Mouse (Mus musculus) heart, embryonic 12.5 days (tissue): Measurements from ENCODE around the gene Trpv4. TPM values are rescaled to one million over a fixed set of nuclear protein-coding genes. Genes with fewer than 3 reads are reported as not detected.

Source experiments
- ATAC-seq: fragments of 200-750 bp; cut with Nextera tagmentation; 2 replicates; pipeline ENCODE4 v1.8.0; 2017; ENCODE audit warnings: moderate TSS enrichment, moderate library complexity; ENCODE audit not compliant: insufficient number of reproducible peaks, low FRiP score
- H3K27ac ChIP-seq: fragments of 300-500 bp; sonication (generic); 2 replicates; pipeline ENCODE4 v1.5.1; 2016; ENCODE audit warnings: mild to moderate bottlenecking, moderate library complexity; ENCODE audit not compliant: poor library complexity, severe bottlenecking
- H3K27me3 ChIP-seq: fragments of 300-500 bp; sonication (generic); replicated peaks from 2 replicates; pipeline ENCODE4 v1.6.1; 2016; ENCODE audit warnings: mild to moderate bottlenecking, moderate library complexity
- H3K36me3 ChIP-seq: fragments of 300-500 bp; sonication (generic); 2 replicates; pipeline ENCODE4 v1.6.1; 2016; ENCODE audit warnings: mild to moderate bottlenecking, moderate library complexity
- H3K4me1 ChIP-seq: fragments of 300-500 bp; sonication (generic); replicated peaks from 2 replicates; pipeline ENCODE4 v1.6.1; 2016; ENCODE audit warnings: mild to moderate bottlenecking
- H3K4me2 ChIP-seq: fragments of 300-500 bp; sonication (generic); 2 replicates; pipeline ENCODE4 v1.6.1; 2016; ENCODE audit warnings: mild to moderate bottlenecking, moderate library complexity
- H3K4me3 ChIP-seq: fragments of 300-500 bp; sonication (generic); 2 replicates; pipeline ENCODE4 v1.5.1; 2016; ENCODE audit warnings: mild to moderate bottlenecking
- H3K9ac ChIP-seq: fragments of 300-500 bp; sonication (generic); 2 replicates; pipeline ENCODE4 v1.6.1; 2016; ENCODE audit warnings: mild to moderate bottlenecking, moderate library complexity
- H3K9me3 ChIP-seq: fragments of 300-500 bp; sonication (generic); replicated peaks from 2 replicates; pipeline ENCODE4 v1.6.1; 2016; ENCODE audit warnings: mild to moderate bottlenecking, moderate library complexity
- WGBS: fragments of 180-500 bp; shearing (Covaris S2); methylation state at CpG from one replicate; pipeline ENCODE4 v1.1.7; 2016; 5-methylcytosine and 5-hydroxymethylcytosine counted together
- polyA plus RNA-seq: library from polyadenylated mRNA; unstranded; fragments of >200 nt; fragmentation: Nextera tagmentation; extraction: Ambion mirVana; gene quantifications from 2 replicates; pipeline ENCODE4 v1.2.1, GENCODE M21; 2016

Trpv4 gene
- polyA plus RNA-seq: 0.95 and 0.96 TPM in 2 replicates

DNA sequence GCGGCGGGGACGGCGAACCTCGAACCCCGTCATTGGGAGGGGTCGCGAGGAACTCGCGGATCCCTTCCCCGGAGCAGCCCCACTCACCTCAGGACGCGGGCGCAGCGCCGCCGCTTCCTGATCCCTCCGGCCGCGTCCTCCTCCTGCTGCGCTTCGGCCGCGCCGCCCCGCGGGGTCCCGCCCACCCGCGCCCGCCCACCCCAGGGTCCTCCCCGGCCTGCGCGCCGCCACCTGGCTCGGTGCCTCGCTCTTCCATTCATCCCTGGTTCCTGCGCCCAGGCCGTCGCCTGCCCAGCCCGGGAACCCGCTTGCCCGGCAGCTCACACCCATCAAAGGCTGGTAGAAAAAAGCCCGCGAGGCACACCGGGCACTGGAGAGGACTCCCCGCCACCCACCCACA, at the start of gene Trpv4:
Gene Trpv4, minus strand, starts transcription at position 167 of the 400 bp plus-strand sequence.
- Histone ChIP-seq H3K36me3 (no peaks in the 10 kb centered on the region), H3K9me3 (no peaks in the 10 kb centered on the region), H3K27me3 (peaks cover 64% of the 10 kb centered on the region), H3K4me2 (peak within 1 kb of the TSS; percentile 87), H3K27ac (no peak within 1 kb of the TSS), H3K4me3 (peak within 1 kb of the TSS; percentile 57), H3K9ac (peak within 1 kb of the TSS; percentile 72), H3K4me1 (peaks cover 11% of the 10 kb centered on the region; the same call in 1 of the 2 replicates)
- ATAC-seq: 0 out of 2 replicates have a peak, but pooled peaks have one; percentile 45
- under 1% methylated on average over 38 of the region's 47 CpGs for WGBS

DNA sequence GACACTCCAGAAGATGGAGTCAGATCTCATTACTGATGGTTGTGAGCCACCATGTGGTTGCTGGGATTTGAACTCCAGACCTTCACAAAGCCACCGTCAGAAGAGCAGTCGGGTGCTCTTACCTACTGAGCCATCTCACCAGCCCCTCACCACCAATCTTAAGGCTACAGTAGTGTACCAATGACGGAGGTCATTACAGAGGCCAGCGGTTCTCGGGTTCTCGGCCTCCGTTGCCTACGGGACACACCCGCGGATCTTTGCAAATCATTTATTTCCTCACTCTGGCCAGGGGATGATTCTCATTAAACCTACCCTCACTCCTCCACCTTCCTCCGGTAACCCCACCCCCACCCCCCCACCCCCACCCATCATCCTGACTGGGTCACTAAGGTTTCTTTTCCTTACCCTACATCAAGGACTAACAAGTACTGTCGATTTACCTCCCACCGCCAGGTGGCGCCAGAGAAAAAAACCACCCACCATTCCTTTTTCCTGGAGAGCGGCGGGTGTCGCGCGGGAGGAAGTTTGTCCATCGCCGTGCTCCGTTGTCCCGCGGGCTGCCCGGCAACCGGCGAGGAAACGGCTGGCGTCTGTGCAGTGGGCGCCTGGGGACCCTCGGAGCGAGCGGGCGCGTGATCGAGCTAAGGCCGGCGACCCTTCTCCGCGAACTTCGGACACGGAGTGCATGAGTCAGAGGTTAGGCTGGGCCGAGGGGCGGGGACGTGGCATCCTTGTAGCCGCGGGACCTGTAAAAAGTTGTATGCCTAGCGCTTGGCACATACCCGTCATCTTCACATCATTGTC, 49.2 kb upstream of the Trpv4 start, which contains the start of gene Tchp:
Gene Tchp, plus strand, starts transcription at position 496 of the 804 bp plus-strand sequence.
- peak within 1 kb of the TSS; percentile 95 for H3K4me3 ChIP-seq
- H3K4me2 ChIP-seq: peak within 1 kb of the TSS; percentile 94
- no peaks in the 10 kb centered on the region for H3K9me3 ChIP-seq
- peaks cover 32% of the 10 kb centered on the region for H3K36me3 ChIP-seq
- peak; percentile 82 for ATAC-seq
- peak within 1 kb of the TSS; percentile 90 for H3K9ac ChIP-seq
- no peak within 1 kb of the TSS for H3K27ac ChIP-seq
- WGBS: 2% methylated on average over 48 of the region's 49 CpGs
- peaks cover 10% of the 10 kb centered on the region for H3K4me1 ChIP-seq
- H3K27me3 ChIP-seq: no peaks in the 10 kb centered on the region

DNA sequence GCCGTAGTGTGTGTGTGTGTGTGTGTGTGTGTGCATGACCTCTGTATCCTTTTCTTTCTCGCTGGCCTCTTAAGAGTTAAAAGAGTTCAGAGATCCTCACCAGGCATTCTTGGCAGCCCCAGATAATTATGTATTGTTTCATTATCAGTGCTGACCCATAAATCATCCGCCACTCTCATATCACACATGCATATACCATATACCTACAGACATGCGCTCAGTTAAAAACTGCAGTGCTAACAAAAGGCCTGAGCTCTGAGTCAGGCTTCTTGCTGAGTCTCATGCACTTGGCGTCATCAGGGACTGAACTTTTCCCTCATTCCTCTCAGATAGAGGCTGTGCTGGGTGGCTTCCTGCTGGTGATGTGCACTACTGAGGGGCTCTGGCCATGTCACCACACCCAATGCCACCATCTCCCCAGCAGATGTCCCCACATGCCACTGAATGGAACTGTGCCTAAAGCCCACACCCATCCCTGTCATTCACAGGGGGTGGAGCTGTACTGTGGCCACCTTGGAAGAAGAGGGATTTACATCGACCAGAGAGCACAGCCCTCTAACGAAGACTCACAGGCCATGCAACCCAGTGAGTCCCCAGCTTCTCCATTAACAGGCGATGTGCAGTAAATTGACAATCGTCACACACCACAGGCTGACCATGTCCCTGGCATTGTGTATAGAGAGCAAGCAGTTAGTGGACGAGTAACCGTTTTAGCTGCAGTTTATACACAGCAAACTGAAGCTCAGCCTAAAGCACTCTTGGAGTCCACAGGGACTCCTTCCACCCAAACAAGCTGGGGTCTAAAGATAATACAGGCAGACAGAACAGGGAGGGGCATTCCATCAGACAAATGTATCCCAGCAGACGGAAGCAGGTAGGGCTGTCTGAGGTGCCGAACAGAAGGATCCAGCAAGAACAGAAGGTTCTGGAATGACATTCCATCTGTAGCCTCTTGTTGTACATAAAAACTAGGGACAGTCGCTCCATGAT, 44.5 kb upstream of the Trpv4 start:
- Histone ChIP-seq H3K36me3 (no peaks in the 10 kb centered on the region), H3K27me3 (peaks cover 4% of the 10 kb centered on the region; the same call in 1 of the 2 replicates), H3K4me2 (no peak overlapping the region), H3K4me1 (peaks cover 2% of the 10 kb centered on the region; the same call in 1 of the 2 replicates), H3K9me3 (no peaks in the 10 kb centered on the region), H3K27ac (no peak overlapping the region), H3K9ac (no peak overlapping the region), H3K4me3 (no peak overlapping the region)
- WGBS: 56% methylated on average over 14 of the region's 14 CpGs
- ATAC-seq: peak; percentile 23; the same call in 1 of the 2 replicates

DNA sequence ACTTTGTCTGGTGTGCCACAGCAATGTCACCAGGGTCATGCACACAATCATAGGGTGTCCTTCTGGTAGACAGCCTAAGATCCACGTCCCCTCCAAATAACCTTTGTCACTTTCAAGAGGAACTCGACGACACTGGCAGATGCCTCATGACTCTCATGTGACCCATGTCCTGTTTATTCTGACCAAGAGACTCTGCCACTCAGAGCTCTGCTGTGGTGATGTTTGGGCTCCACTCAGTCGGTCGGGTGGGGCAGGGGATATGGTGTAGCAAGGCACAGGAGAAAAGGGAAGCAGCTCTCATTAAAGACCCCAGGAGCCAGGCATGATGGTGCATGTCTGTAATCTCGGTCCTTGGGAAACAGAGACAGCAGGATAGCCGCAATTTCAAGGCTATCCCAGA, 40.8 kb upstream of the Trpv4 start:
- H3K4me1 ChIP-seq: no peaks in the 10 kb centered on the region; the same call in 1 of the 2 replicates
- H3K9ac ChIP-seq: no peak overlapping the region
- no peak overlapping the region for H3K4me3 ChIP-seq
- 48% methylated on average over 7 of the region's 7 CpGs for WGBS
- no peak overlapping the region for H3K4me2 ChIP-seq
- no peaks in the 10 kb centered on the region for H3K36me3 ChIP-seq
- H3K27ac ChIP-seq: no peak overlapping the region
- no peak for ATAC-seq
- H3K9me3 ChIP-seq: no peaks in the 10 kb centered on the region
- H3K27me3 ChIP-seq: peaks cover 19% of the 10 kb centered on the region; the same call in 1 of the 2 replicates

DNA sequence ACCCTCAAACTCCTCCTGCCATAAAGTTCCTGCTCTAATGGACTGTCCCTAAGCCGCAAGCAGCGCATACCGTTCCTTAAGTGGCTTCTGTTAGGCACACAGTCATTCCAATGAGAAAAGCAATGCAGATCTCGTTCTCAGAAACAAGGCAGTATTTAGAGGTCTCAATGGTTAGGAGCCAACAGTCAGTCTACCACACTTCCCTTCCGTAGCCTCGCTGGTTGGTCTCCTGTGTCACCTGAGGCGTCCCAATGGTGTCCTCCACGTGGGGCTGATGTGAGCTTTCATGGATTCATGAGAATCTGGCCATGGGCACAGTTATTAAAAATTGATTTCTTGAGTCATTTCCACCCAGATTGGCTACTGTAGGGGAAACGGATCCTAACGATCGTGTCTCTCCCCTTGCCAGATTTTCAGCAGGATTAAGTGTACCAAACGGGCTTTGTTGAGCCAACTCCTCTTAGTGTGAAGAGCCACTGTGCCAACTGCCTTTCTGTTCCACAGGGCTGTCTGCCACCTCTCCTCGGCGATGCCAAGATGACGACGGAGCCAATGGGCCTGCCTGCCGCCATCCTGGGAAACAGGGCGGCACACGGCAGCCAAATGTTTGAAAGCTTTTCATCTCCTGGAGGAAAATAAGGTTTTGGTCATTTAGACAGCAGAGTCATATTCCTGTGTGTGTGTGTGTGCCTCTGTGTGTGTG, 40.0 kb upstream of the Trpv4 start:
- H3K36me3 ChIP-seq: no peaks in the 10 kb centered on the region
- no peak overlapping the region for H3K27ac ChIP-seq
- ATAC-seq: no peak
- H3K9ac ChIP-seq: no peak overlapping the region
- no peak overlapping the region for H3K4me2 ChIP-seq
- H3K4me3 ChIP-seq: no peak overlapping the region
- WGBS: 85% methylated on average over 19 of the region's 19 CpGs
- H3K27me3 ChIP-seq: peaks cover 25% of the 10 kb centered on the region
- H3K9me3 ChIP-seq: no peaks in the 10 kb centered on the region
- no peaks in the 10 kb centered on the region; the same call in 1 of the 2 replicates for H3K4me1 ChIP-seq

DNA sequence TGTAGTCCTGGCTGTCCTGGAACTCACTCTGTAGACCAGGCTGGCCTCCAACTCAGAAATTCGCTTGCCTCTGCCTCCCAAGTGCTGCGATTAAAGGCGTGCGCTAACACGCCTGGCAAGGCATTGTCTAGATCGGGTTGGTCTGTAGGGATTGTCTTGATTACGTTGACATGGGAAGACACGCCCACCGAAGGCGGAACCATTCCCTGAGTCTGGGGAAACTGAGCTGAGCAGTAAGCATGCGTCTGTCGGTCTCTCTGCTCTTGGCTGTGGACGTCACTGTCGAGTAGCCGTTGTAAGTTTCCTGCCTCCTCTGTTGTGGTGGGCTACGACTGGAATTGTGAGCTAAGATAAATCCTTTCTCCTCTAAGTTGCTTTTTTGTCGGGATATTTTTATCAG, 38.7 kb upstream of the Trpv4 start:
- WGBS: 72% methylated on average over 17 of the region's 17 CpGs
- Histone ChIP-seq H3K27me3 (peaks cover 28% of the 10 kb centered on the region), H3K27ac (no peak overlapping the region), H3K36me3 (no peaks in the 10 kb centered on the region), H3K4me1 (no peaks in the 10 kb centered on the region; the same call in 1 of the 2 replicates), H3K4me2 (no peak overlapping the region), H3K4me3 (no peak overlapping the region), H3K9me3 (no peaks in the 10 kb centered on the region), H3K9ac (no peak overlapping the region)
- ATAC-seq: no peak

DNA sequence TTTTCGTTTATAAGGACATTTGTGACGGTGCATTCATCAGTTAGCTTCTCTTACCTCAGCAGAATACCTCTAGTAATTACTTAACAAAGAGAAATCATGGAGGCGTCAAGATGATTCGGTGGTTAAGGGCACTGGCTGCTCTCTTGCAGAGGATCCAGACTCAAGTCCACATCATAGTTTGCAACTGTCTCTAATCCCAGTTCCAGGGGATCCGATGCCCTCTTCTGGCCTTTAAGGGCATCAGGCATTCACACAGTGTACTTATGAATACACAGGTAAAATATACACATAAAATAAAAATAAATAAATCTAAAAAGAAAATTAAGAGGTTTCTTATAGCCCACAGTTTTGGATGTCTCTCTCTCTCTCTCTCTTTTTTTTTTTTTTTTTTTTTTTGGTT, 37.6 kb upstream of the Trpv4 start:
- Histone ChIP-seq H3K4me3 (no peak overlapping the region), H3K9ac (no peak overlapping the region), H3K36me3 (no peaks in the 10 kb centered on the region), H3K27me3 (peaks cover 29% of the 10 kb centered on the region), H3K27ac (no peak overlapping the region), H3K9me3 (no peaks in the 10 kb centered on the region), H3K4me1 (peaks cover 3% of the 10 kb centered on the region; the same call in 1 of the 2 replicates), H3K4me2 (no peak overlapping the region)
- 63% methylated on average over 5 of the region's 5 CpGs for WGBS
- no peak for ATAC-seq

DNA sequence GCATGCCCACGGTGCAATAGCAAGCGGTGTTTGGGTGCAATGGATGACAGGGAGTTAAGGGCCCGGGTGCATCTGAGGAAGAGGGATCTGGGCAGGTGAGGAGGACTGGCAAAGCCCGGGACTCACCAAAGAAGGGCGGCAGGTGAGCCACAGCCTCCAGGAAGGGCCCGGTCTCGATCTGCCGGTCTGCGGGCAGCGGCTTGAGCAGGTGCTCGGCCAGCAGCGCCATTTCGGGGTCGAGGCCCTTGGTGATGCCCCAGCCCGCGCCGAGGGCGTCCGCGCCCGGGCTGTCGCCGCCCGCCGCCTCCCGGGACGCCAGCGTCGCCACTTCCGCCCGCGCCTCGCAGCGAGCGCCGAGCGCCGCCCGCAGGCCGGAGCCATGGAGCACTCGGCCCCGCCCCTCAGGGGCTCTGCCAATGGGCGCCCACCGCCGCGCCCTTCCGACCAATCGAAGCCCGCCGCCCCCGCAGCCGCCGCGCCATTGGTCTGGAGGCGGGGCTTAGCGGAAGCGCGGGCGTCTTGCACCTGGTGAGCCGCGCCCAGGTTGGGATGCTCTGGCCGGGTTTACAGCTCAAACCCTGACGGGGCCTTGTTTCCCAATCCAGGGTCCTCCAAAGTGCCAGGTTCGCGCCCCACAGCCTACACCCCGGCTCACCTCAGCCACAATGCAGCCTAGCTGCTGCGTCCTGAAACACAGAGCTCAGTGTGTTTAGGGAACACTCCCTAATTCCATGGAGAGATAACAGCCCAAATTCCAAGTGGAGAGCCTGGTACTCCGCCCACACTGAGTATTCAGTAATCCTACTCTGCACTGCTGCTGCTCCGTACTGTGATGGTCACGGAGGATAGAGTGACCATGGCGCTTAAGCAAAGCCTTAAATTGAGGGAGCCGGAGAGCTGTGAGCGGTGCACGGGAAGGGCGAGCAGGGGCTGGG, 32.7 kb upstream of the Trpv4 start, which contains the start of gene Gltp:
Gene Gltp, minus strand, starts transcription at position 352 of the 935 bp plus-strand sequence.
- Histone ChIP-seq H3K27ac (no peak within 1 kb of the TSS), H3K9ac (peak within 1 kb of the TSS; percentile 89), H3K4me2 (peak within 1 kb of the TSS; percentile 94), H3K9me3 (no peaks in the 10 kb centered on the region), H3K4me3 (peak within 1 kb of the TSS; percentile 78), H3K36me3 (no peaks in the 10 kb centered on the region), H3K4me1 (peaks cover 16% of the 10 kb centered on the region), H3K27me3 (peaks cover 25% of the 10 kb centered on the region)
- peak; percentile 96 for ATAC-seq
- 3% methylated on average over 74 of the region's 75 CpGs for WGBS

DNA sequence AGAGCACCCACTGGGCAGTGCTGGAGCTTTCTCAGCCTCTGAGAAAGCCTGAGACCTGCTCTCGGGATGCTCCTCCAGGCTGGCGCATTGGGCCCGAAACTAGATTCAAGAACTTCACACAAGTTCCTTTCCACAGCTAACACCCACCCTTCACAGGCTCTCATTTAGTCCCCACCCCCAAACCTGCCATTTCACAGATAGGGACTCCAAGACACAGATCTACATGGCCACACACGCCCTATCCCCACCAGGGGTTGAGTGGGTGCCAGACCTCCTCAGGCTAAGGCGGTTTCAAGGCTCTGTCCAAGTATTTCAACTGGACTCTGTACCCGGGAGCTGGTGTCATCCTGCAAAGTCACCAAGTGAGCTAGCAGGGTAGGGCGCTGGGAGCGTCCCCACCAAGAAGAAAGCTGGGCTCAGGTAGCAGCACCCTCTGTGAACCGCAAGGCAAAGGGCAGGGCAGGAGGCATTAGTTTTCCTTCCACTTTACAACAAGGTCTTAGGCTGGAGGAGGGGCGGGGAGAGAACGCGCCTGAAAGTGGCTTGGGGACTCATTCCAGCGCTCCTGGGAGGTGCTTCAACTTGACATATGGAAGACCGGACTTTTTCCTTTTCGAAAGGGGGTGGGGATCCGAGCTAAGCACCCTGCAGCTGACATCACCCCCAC, 31.6 kb upstream of the Trpv4 start:
- H3K36me3 ChIP-seq: no peaks in the 10 kb centered on the region
- peaks cover 16% of the 10 kb centered on the region for H3K27me3 ChIP-seq
- H3K9me3 ChIP-seq: no peaks in the 10 kb centered on the region
- peak overlapping the region; percentile 89 for H3K9ac ChIP-seq
- peak overlapping the region; percentile 78 for H3K4me3 ChIP-seq
- no peak for ATAC-seq
- peaks cover 16% of the 10 kb centered on the region for H3K4me1 ChIP-seq
- H3K27ac ChIP-seq: no peak overlapping the region
- WGBS: 18% methylated on average over 16 of the region's 16 CpGs
- peak overlapping the region; percentile 94 for H3K4me2 ChIP-seq
